Mouse (Mus musculus) gastrocnemius, postnatal 10 days (tissue): ENCODE results near the gene Fam32a. TPM values are rescaled to one million over a fixed set of nuclear protein-coding genes. Genes with fewer than 3 reads are reported as not detected.

Source experiments
- DNase-seq: peaks from one replicate; pipeline ENCODE4 v3.0.0; 2021; ENCODE audit warnings: mixed read lengths
- total RNA-seq, 2 experiments: library from RNA; stranded (reverse); gene quantifications; 2 replicates each; pipeline ENCODE4 v1.2.3; 2021

The Fam32a gene
- total RNA-seq, 2 experiments from 2014 or later: 14.7 to 17.9 TPM

GRCm38 (mm10) chr8:72240403-72240763, 20.9 kb downstream of the Fam32a start:
- DNase-seq: no peak

GRCm38 (mm10) chr8:72240951-72241350, 21.4 kb downstream of the Fam32a start:
- no peak for DNase-seq

DNA sequence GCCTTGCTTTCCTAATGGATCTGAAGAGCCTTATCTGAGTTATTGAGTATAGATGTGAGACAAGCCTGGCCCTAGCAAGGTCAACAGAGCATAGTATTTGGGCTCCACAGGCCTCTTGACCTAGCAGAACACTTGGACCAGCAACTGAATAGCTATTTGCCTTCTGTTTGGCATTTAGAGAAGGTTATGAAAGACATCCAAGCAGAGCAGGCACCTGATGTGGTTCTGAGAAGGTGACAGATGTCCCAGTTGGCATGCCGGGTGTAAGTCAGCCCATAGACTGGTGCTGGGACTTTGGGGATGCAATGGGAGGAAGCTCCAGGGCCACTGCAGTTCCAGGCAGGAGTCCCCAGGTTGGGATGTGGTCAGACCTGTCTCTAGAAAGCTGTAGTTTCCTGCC, 22.7 kb downstream of the Fam32a start:
- no peak for DNase-seq

DNA sequence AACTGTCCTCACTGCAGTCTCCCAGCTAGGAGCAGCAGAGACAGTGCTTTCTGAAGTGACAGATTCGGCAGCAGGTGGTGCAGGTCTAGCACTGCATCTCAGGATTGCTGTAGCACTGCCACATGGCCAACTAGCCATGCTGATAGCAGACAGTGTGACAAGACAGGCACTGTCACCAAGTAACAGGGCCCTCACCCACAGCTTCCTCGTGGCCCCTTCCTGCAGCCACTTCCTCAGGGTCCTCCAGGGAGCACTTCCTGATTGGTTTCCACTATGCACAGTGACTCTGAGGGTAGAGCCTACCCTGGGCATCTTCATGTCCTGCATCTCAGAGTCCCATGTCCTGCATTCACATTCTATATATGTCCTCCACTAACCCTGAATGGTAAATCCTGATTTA, 25.1 kb downstream of the Fam32a start:
- no peak for DNase-seq

DNA sequence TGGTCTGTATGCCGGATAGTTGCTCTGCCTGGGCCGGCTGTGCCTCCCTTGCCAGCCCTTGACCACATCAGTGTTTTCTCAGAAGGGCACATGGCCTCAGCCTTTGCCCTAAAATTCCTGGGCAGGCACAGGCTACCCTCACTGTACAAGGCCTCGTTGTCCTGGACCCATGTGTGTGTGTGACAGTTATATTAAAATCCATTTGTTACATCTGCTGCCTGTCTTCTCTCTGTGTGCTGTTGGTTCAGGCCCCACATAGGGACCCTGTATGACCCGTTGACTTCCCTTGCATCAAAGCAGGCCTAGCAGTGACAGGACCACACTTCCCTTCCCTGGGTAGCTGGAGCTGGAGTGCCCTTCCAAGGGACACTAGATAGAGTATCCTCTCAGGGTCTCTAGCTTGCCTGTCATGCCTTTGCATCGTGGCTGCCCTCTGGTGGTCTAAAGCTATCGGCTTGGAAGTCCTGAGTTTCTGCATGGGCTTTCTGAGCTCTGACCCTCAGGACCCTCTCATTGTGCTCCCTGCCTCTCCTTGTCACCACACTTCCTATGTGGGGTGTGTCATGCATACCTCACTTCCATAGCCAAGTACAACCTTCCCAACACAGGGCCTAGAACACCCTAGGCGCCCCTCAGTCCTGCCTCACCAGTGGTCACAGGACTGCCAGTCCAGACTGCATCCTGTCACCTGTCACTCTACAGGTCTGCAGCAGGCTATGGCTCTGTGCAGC, 37.8 kb downstream of the Fam32a start:
- peak; percentile 32 for DNase-seq

DNA sequence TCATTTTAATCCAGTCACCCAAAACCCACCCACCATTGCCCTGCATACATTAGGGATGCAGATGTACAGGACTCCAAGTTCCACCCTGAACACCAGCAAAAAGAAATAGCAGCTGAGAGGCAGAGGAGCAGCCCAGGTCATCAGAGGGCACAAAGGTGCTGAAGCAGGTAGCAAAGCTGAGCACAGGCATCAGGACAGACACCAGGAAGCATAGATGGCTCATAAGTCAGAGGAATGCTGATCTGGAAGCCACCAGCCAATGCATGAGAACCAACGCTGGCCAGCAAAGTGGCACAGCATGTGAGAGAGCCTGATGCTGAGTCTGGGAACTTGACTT, 38.3 kb downstream of the Fam32a start:
- DNase-seq: no peak

GRCm38 (mm10) chr8:72259862-72260261, 40.3 kb downstream of the Fam32a start:
- no peak for DNase-seq

- no peak for DNase-seq
Measured at GRCm38 (mm10) chr8:72260585-72260984, 41.1 kb downstream of the Fam32a start.

DNA sequence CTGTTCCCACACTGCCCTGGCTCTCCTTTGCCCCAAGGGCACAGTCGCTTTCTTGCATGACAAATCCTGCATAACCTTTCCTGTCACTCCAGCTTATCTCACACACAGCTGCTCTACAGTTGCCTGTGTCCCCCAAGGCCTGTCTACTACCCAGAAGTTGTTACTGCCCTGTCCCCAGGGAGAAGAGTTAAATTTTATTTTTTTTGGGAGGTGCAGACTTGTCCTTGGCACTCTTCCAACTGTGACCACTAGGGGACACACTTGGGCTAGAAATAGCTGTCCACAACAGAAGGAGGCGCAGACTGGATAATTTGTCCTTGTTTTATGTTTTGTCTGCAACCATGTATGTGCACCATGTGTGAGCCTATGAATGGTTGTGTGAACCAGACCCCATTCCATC, 41.5 kb downstream of the Fam32a start:
- DNase-seq: no peak

GRCm38 (mm10) chr8:72261431-72261830, 41.9 kb downstream of the Fam32a start:
- DNase-seq: no peak

DNA sequence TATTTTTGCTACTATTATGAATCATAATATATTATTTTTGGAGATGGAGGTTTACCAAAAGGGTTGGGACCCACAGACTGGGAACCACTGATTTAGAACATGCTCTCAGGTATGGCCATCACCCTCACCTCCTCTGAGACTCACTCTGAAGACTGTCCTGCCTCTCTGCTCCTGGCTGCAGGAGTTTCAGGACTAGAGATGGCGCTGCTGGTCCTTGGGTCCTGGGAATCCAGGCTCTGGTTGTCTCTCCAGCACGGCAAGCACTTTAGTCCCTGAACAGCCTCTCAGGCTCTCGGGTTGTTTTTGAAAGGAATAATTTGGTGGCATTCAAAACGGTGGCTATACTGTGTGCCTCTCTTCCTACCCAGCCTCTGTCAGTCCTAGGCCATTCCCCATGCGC, 42.3 kb downstream of the Fam32a start:
- DNase-seq: no peak

DNA sequence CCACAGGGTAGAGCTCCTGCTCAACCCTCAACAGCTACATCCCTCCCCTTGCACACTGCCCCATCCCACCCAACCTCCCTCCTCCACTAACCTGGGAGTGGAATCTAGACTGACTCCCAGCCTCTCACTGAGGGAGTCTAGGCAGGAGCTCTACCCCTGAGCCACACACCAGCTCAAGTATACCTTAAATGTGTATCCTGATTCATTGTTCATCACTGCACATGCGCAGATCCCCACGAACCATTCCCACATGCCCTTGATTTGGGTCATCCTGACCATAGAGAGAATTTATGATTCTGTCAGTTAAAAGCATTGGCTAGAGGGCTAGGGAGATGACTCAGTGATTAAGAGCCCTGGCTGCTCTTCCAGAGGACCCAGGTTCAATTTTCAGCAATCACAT, 43.2 kb downstream of the Fam32a start:
- DNase-seq: no peak

- DNase-seq: no peak
Measured at GRCm38 (mm10) chr8:72263451-72263850, 43.9 kb downstream of the Fam32a start.

GRCm38 (mm10) chr8:72265342-72265741, 45.8 kb downstream of the Fam32a start:
- no peak for DNase-seq

GRCm38 (mm10) chr8:72266671-72267070, 47.1 kb downstream of the Fam32a start:
- DNase-seq: no peak

DNA sequence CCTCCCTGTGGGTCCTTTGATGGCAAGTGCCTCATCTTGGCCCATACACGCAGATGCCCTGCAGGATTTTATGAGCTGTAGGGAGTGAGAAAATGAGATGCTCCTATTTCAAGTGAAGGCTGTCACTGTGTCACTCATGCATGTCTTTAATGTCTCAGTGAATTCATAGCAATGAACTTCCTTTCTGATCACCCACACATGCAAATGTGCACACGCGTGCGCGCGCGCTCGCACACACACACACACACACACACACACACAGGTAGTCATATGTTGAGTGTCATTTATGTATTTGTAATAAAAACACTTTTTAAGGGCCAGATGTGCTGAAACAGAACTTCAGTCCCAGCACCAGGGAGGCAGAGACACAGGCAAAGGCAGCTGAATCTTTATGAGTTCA, 47.6 kb downstream of the Fam32a start:
- DNase-seq: no peak

DNA sequence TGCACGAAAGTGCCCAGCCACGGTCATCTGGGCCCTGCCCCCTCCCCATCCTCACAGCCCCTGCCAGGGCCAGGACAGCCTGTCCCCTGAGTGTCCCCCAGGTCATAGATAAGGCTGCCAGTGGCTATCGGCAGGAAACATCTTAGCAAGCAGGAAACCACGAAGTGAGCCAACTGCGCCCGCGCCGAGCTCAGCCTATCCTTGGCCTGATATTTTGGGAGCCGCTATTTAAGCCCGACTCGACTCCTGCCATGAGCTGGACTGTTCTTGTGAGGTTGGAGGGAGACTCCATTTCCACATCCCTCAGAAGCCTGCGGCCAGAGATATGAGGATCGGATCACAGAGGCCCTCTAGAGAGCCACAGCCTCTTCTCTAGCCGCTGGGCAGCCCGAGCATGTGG, 48.8 kb downstream of the Fam32a start:
- peak; percentile 45 for DNase-seq

- DNase-seq: no peak
Measured at GRCm38 (mm10) chr8:72270606-72271005, 51.1 kb downstream of the Fam32a start.

GRCm38 (mm10) chr8:72271051-72271660, 51.6 kb downstream of the Fam32a start:
- no peak for DNase-seq

DNA sequence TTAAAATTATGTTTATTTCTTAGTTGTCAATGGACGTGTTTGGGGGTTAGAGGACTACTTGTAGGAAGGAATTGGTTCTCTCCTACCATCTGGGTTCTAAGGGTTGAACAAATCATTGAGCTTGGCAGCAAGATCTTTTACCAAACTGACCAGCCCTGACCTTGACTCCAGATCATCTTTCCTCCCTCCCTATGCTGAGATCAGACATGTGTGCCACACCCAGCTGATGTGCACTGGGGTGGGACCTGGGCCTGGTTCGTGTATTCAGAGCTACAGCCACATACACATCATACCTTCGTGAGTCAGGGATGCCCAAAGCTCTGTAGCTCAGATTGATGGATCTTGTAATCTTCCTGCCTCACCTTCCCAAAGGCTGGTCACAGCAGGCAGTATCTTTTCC, 52.2 kb downstream of the Fam32a start:
- no peak for DNase-seq

GRCm38 (mm10) chr8:72272361-72272760, 52.8 kb downstream of the Fam32a start:
- DNase-seq: peak; percentile 63

GRCm38 (mm10) chr8:72273111-72273770, 53.7 kb downstream of the Fam32a start:
- DNase-seq: no peak

GRCm38 (mm10) chr8:72273807-72274206, 54.3 kb downstream of the Fam32a start:
- DNase-seq: no peak
